Comparison of ENCODE assay signal across 18 mouse cellular contexts in the genomic region with DNA sequence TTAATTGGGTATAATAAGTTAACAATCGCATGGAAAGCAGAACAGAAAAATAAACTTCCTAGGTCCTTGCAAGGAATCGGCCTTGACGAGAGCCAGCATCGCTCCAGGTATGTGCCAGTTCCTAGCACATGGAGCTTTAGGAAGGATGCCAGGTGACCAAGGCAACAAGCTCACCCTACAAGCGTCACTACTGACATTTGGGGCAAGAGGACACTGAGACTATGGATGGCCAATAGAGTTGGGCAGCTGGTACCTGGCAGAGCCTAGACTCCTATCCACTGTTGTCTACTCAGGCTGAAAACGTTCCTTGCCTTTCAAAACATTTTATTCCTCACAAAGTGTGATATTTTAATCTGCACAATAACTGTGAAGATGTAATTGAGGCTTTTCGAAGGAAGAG.
DNase-seq lines count a peak whose midpoint lies in the region; TF ChIP-seq lines count a peak whose summit lies in the region.
"Had no signal": no experiment of that assay in that cellular context is flagged by ENCODE, and none has a peak within 500 bp of the region (broad histone marks: within the 10 kb centered on the region; RNA-seq: fewer than 3 reads in every experiment).

No protein-coding gene starts in this region.

- H3K4me3 ChIP-seq in left cerebral cortex, adult 2 months, result no peak overlapping the region
- H3K4me3 ChIP-seq in cerebellum, adult 2 months (replicated peaks; ENCODE audit: insufficient read depth, low read depth, low read length), result no peak overlapping the region
- H3K4me3 ChIP-seq: embryonic facial prominence, embryonic 15.5 days; heart, embryonic 10.5 days; limb, embryonic 10.5 days; megakaryocyte, embryonic 14.5 days; neural tube, embryonic 15.5 days had no signal

- H3K27me3 ChIP-seq in cerebellum, adult 2 months (ENCODE audit: control insufficient read depth, insufficient read depth, low read length), result no peaks in the 10 kb centered on the region
- H3K27me3 ChIP-seq: CH12.LX; embryonic facial prominence, embryonic 15.5 days; megakaryocyte, embryonic 14.5 days; neural tube, embryonic 15.5 days had no signal

- DNase-seq in frontal cortex, postnatal 36 days (ENCODE audit: low spot score in 2 of 2), result peak; percentile 4 to 8
- DNase-seq in frontal cortex, postnatal 10 days (ENCODE audit: low spot score in 2 of 2), result no peak
- DNase-seq in left cerebral cortex, postnatal 4 days, result peak; percentile 46
- DNase-seq in left cerebral cortex, adult 2 months (ENCODE audit: extremely low spot score in 1 of 2, low spot score in 2 of 2), result no peak
- peak; percentile 44 to 79 for DNase-seq in cerebellum, adult 2 months
- peak; percentile 21 to 50 for DNase-seq in cerebellum, postnatal 36 days
- DNase-seq in embryo, embryonic 10 days (ENCODE audit: low spot score), result no peak
- DNase-seq: adrenal gland, postnatal 36 days; embryo, embryonic 11 days; gastrocnemius, postnatal 36 days; heart, postnatal 10 days; lung, adult 2 months had no signal

- no peaks in the 10 kb centered on the region; the same call in 1 of the 2 replicates for H3K4me1 ChIP-seq in cerebellum, adult 2 months (ENCODE audit: control insufficient read depth, insufficient read depth, low read length)
- H3K4me1 ChIP-seq: embryonic facial prominence, embryonic 15.5 days; heart, embryonic 10.5 days; limb, embryonic 10.5 days; megakaryocyte, embryonic 14.5 days; neural tube, embryonic 15.5 days had no signal

- TF ChIP-seq CTCF in left cerebral cortex, adult 2 months (IDR thresholded peaks at IDR 0.05), result no peak
- TF ChIP-seq CTCF in cerebellum, adult 2 months (IDR thresholded peaks at IDR 0.05; ENCODE audit: borderline replicate concordance, insufficient read depth, low read depth, low read length), result no peak

- 22% methylated on average over 7 of the region's 7 CpGs for WGBS in cerebellum, adult 2 months

- no peak overlapping the region; the same call in 1 of the 2 replicates for H3K27ac ChIP-seq in left cerebral cortex, adult 2 months
- H3K27ac ChIP-seq in cerebellum, adult 2 months (ENCODE audit: insufficient read depth, low read length), result no peak overlapping the region
- H3K27ac ChIP-seq: embryonic facial prominence, embryonic 15.5 days; heart, embryonic 10.5 days; limb, embryonic 10.5 days; neural tube, embryonic 15.5 days had no signal

- intact Hi-C loops in left cerebral cortex, postnatal 4 days (cut with DNase I), result no loop called here
- intact Hi-C loops in left cerebral cortex, adult 2 months (cut with DNase I), result no loop called here

- no peak for TF ChIP-seq POLR2A in cerebellum, adult 2 months (IDR thresholded peaks at IDR 0.05; ENCODE audit: borderline replicate concordance, insufficient read depth, low read length)

Comparison
In these comparisons a context has a peak if more than half of its experiments do, and no peak if none do; other contexts are left out.
1. DNase-seq: peak in frontal cortex, postnatal 36 days (2 of 2), left cerebral cortex, postnatal 4 days (single experiment), cerebellum, adult 2 months (2 of 2) and cerebellum, postnatal 36 days (2 of 2); none in frontal cortex, postnatal 10 days (0 of 2), left cerebral cortex, adult 2 months (0 of 2) and embryo, embryonic 10 days (single experiment).